Mouse (Mus musculus): ENCODE measurements around the gene Nudt3. TPM values are rescaled to one million over a fixed set of nuclear protein-coding genes. Genes with fewer than 3 reads are reported as not detected.
"Not testable (repeated sequence)": the region's sequence is repeated elsewhere in the genome, so short reads cannot be mapped to it uniquely, and the experiment has no call there.

Gene Nudt3
- polyA plus RNA-seq, 1 experiment = 112 TPM

DNA sequence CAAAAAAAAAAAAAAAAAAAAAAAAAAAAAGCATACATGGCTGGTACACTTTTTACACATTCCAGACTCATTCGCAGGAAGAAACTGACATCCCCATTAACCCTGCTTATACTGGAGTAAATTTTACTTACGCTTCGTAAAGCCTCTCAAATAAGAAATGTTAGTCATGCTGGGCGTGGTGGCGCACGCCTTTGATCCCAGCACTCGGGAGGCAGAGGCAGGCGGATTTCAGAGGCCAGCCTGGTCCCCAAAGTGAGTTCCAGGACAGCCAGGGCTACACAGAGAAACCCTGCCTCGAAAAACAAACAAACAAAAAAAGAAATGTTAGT is 12.2 kb upstream of the Nudt3 start:
- DNase-seq (ENCODE audit: low spot score) = not testable (repeated sequence)

DNA sequence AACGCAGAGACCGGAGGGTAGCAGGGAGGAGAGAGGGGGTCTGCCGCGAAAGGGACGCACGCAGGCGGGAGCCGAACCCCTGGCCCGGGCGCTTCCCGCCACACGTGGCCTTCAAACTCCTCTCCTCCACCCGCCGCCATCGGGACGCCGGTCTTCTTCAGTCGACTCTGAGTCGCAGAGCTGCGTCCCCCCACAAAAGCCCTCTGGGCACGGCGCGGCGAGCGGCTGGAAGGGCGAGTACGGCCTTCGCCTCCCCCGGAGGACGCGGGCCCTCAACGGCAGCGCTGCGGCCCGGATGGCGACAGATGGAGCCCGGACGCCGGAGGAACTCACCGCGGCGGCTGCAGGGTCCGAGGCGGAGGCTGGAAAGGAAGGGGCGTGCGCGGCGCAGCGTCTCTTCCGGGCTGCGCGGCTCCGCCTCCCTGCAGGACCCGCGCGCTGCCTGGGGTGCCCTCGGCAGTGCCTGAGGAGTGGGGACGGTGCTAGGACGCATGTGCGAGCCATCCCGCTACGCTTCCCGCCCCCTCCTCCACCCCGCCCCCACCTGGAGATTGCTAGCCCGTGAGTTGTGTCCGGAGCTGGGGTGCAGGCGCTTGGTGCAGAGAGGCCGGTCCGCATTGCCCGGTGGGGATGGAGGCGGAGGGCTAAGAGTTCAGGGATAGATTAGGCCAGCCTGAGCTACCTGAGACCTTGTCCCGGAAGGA is 11.7 kb upstream of the Nudt3 start, which contains the start of gene RPS10-NUDT3:
Gene RPS10-NUDT3 (minus strand): TSS at position 352 of the 704 bp plus-strand sequence.
- peak; percentile 88 for DNase-seq (ENCODE audit: low spot score)

DNA sequence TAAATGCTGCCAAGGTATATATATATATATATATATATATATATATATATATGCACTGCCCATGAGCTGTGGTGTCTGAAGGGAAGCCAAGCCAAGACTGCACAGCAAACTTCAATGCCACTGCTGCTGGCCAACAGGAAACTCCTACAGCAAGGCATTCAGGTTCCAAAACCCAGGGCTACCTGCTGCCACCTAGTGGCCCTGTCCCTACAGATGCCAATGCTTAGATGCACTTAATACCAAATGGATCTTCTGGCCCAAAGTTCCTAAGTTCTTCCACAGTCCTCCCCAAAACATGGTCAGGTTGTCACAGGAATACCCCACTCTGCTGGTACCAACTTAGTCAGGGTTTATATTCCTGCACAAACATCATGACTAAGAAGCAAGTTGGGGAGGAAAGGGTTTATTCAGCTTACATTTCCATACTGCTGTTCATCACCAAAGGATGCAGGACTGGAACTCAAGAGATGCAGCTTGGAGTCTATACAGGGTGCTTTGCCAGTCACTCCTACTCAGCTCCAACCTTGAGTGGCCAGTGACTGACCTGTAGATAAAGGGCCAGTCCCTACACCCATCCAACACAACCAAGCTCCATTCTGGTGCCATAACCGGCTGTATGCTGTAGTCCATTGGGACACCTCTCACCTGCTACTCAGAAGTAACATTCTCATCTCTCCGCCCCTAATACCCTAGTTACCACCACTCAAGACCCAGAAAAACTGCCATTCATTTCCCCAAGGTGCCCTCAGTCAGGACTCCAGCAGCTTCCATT is 6.1 kb upstream of the Nudt3 start:
- peak; percentile 45 for DNase-seq (ENCODE audit: low spot score)

DNA sequence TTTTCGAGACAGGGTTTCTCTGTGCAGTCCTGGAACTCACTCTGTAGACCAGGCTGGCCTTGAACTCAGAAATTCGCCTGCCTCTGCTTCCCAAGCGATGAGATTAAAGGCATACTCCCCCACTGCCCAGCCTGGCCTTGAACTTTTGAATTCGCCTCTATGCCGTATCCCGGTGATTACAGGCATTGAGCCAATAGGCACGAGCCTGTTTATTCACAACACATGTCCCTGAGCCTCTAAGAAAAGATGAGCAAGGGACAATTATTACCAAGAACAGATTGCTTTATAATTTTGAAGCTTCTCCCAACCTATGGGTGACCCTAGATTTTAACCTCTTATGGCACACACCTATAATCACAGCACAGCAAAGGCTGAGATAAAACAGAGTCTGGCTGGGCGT is 5.1 kb upstream of the Nudt3 start:
- no peak for DNase-seq (ENCODE audit: low spot score)

DNA sequence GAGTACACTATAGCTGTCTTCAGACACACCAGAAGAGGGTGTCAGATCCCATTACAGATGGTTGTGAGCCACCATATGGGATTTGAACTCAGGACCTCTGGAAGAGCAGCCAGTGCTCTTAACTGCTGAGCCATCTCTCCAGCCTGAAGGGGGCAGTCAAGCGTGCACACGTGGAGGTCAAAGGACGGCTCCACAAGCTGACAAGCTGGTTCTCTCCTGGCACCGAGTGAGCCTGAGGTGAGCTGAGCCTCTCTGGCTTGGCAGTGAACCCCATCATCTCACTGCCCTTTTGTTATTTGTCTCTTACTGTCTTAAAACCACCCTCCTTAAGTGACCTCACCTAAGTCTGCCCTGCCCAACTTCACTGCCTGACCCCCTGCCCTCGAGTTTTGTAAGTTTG is 4.2 kb upstream of the Nudt3 start:
- DNase-seq (ENCODE audit: low spot score) = no peak

DNA sequence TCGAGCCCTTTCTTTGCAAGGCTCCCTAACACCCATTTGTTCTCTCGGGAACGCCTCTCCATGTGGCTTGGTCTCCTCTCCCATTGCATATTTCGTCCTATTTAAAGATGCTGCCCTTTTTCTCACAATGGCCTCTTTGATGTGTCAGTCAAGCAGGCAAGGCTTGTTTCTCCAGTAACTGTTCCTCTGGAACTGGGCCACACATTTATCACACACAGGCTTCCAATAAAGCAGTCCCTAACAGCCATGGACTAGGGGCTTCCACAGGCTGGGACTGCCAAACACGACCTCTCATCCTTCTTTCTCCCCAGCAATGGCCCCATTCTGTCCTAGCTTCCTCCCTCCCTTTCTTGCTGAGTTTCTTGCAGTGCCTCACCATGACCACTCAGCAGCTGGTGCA is 3.4 kb upstream of the Nudt3 start:
- DNase-seq (ENCODE audit: low spot score) = no peak

DNA sequence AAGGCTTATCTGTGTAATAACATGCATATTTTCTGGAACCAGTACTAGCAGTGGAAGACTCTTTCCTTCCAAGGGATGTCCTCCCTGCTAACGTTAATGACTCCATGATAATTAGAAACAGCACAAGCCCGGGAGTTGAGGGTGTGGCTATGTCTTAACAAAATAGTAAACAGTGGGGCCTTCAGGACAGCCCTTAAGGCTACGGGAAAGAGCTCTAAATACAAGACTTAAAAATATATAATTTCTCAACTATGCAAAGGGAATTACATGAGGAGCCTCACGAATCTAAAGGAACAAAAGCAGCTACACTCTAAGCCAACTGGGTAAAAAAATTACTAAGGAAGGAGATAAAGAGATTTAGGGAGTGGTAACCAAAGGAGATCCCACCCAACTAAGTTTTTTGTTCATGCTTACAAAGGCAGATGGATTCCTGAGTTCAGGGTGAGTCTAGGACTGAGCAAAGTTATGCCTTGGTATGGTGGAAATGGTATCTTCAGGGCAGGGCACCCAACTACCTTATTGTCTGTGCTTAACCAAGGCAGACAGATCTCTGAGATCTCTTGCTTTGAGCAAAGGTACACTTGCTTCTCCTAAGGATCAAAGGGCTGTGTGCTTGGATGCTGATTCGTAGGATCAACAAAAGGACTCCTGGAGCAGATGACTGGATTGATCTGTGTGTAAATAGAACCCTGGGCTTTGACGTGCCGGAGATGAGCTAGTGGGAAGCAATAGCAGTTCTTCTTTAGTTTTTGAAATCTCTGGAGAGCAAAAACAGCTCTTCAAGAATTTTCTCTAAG is 2.4 kb upstream of the Nudt3 start:
- DNase-seq (ENCODE audit: low spot score) = no peak

DNA sequence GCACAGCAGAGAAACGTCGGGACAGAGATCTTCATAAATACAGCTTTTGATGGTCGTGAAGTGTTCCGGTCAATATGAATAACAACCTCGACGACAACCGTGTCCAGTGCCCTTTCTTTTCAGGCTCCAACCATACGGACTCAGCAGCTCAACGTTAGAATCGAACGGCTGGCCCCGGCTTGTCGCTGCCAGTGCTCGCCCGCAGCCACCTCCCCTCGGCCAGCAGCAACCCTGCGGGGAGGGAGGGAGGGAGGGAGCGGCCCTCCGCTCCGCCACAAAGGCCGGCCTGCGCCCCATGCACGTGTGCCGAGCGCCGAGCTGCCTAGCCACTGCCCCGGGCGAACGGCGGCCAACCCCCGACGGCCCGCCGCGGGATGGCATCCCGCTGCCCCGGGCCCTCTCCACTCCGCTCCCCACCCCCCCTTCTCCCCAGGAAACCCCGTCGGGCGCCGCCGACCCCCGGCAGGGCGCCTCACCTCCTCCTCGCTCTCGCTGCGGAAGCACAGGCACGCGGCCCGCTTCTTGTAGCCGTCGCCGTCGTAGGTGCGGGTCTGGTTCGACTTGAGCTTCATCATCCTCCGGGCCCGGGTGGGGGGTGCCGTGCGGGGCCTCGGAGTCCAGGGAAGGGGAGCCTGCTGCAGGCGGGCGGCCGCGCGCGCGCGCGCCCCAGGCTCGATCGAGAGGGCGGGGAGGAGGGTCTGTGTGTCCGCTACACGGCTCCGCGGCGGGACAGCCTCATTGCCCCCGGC is 510 bp downstream of the Nudt3 start:
- peak; percentile 38 for DNase-seq (ENCODE audit: low spot score)

DNA sequence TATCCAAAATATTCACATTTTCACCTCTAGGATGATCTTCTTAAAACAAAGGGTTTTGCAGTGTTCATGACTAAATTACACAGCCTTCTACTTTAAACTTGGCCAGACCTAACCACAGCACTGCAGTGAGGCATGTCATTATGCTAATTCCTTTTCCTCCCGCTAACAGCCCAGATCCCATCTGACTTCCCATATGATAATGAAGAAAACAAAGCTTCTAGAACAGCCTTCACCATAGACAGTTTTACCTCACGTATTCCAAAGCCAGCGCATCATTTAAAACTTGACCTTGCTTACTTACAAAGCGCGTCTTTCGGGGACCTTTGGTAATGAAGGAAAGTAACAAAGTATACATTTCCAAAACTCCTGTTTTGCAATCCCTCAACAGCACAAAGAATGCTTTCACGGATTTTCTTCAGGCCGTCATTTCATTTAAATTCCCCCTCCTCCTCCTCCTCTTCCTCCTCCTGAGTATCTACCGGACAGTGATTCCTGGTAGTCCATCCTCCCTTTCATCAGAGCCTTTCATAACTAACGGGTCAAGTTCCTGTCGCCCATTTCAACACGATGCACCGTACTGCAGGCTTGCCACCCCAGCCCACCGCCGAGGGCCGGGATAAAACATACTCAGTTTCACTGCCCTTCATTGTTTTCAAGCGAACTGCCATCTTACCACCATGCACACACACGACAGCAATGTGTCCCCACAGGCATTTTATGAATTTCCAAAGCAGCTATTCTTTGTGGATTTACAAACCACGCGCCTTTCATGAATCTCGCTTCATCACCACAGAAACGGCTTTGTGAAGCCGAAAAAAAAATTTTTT is 1.4 kb downstream of the Nudt3 start:
- no peak for DNase-seq (ENCODE audit: low spot score)

DNA sequence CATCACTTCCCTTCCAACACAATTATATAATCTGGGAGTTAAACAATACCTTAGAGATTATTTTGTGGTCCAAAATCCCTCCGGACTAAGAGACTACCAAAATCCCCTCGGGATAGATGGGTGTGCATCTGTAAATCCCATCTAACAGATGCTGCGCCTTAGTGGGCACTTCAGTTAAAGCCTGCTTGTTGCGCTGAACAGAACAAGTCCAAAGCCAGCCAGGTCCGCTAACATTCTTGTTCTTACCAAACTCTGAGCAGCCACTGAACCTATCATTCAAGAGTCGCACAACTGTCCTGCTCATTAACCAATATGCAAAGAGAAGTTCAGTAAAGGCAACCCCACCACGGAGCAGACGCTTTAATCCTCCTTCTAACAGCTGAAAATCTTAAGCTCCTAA is 2.1 kb downstream of the Nudt3 start:
- no peak for DNase-seq (ENCODE audit: low spot score)

DNA sequence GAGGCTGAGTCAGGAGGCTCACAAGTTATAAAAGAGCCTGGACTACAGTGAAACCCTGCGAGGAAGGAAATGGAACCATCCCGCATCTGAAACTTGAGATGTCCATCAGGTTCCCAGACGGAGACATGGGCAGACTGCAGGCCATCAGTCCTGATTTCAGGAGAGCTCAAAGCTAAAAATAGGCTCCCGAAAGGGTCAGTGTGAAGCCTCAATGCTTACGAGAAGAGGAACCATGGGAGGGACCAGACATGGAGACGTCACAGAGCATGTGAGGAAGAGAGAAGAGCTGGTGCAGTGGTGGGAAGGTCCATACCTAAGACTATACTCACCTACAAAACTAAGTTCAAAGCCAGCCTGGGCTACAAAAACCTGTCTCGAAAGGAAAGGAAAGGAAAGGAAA is 7.9 kb downstream of the Nudt3 start:
- DNase-seq (ENCODE audit: low spot score) = no peak

DNA sequence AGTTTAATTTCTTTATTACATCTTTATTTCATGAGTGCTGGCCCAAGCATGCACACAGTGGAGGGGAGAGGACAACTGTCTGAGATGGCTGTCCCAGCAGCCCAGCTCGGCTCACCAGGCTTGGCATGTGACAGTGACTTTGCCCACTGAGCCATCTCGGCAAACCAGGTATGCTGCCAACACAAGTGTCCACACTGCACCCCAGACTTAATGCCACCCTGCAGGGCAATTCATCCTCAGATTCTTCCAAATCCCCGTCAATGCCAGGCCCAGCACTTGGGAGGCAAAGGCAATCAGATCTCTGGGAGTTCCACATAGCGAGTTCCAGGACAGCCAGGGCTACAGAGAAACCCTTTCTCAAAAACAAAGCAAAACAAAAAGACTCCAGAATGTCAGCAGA is 10.3 kb downstream of the Nudt3 start:
- no peak for DNase-seq (ENCODE audit: low spot score)

DNA sequence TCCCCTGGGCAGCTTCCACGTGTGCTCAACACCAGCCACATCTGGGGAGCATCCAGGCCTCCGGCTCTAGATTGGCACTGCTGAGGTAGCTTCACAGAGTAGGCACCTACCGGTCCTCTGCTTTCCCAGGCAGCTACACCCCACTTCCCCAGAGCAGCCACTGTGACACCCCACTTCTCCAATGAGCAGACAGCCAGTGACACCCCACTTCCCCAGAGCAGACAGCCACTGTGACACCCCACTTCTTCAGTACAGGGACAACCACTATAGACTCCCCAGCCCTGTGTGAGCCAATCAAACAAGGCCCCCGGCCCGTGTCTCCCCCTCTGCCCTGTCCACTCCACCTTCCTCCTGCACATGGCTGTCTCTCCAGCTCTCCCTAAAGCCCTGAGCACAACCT is 11.3 kb downstream of the Nudt3 start:
- no peak for DNase-seq (ENCODE audit: low spot score)

DNA sequence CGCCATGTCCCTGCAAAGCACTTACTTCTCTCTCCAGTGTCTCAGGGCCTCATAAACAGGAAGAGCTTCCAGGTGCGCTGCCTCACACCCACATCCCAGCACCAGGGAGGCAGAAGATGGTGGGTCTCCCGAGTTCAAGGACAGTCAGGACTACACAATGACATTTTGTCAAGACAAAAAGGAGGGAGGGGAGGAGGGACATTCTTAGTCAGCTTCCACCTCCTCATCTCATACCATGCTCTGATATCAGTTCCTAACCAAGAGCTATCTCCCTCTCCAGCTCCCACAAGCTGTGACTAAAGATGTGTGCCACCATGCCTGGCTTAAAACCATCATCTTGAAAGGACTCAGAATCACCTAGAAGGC is 11.8 kb downstream of the Nudt3 start:
- no peak for DNase-seq (ENCODE audit: low spot score)

DNA sequence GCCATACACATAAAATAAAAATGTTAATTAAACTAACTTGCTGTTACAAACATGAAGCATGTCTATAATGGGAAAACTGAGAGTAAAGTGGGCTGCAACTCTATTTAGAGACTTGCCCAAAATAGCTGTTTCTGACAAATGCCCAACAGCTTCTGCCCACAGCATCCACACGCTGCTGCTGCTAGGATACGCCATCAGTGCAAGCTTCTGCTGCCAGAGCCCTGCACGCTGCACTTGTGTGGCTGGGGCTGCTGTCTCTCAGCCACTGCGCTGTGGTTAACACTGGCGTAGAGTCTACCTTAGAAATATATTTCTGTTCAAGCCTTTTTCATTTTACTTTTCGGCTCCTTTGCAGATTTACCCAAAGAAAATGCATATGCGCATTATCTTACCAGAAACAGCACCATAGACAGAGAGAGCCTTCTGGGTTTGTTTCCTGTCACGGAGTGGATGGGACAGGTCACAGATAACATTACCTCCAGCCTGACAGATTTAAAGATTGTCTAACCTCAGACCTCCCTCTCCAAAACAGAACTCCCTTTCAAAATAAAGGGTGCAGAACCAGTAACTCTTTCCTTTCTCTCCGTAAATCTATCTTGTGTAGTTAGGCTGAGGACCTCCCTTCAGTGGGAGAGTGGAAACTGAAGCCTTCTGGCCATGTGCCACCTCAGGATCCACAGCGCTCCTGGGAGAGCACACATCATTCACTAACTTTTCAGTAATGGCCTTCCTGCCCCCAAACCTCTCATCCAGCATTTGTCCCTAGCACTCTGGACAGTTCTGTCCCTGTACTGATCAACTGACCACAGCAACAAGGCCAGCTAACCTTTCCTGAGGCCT is 12.4 kb downstream of the Nudt3 start:
- no peak for DNase-seq (ENCODE audit: low spot score)

DNA sequence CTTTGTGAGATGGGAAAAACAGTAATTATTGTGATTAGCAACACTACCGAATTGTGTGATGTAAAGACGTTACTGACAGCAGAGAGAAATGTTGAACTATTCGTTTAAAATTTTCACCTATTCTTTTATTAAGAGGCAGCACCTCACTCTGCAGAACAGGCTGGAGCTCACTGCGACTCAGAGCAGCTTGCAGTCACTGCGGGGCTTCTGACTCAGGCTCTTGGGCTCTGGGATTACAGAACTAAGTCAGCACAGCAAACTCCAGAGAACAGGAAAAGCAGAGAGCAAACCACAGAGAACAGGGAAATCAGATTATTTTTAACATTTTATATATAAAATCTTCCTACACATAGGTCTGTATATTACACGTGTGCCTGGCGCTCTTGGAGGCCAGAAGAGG is 13.7 kb downstream of the Nudt3 start:
- no peak for DNase-seq (ENCODE audit: low spot score)

DNA sequence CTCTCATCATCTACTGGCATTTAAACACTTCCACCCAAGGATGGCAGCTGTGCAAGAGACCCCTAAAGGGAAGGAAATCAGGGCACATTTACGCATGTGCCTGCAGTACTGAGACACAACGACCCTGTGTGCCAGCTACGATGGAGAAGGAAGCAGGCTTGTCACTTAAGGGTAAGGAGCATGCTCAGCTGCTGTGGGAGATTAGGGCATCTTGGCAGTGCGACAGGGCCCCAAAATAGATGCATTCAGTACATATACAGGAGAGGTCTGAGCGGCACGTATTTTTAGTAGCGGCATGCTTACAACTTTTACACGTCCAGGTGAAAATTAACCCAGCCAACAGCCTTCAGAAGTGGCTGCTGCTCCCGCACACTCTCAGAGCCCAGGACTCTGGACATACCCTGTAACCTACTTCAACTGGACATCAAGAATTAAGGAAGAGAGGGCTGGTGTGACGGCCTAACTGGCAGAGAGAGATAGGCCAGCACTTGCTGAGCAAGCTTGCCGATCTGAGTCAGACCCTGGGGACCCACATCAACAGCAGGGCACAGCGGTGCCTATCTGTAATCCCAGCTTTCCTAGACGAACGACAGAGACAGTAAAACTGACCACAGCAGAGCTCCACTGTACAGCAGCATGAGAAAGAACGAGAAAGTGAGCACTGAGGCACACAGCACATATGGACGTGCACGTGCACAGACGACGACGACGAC is 19.6 kb downstream of the Nudt3 start:
- no peak for DNase-seq (ENCODE audit: low spot score)

DNA sequence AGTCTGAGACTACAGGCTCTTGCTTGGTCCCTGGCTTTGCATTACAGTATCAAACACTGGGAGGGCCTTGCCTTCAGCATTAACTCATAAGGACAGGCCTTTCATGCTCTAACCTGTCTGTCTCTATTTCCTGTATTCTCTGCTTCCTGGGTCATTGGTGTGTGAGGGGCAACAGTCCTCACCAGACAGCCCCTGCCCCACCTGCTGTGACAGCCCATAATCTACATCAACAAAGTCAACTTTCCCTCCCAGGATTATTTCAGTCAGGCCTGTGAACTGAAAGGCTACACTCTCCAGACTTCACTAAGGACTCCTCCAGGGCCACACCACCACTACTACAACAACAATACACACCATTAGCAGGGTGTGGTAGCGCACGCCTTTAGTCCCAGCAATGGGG is 20.3 kb downstream of the Nudt3 start:
- DNase-seq (ENCODE audit: low spot score) = no peak

DNA sequence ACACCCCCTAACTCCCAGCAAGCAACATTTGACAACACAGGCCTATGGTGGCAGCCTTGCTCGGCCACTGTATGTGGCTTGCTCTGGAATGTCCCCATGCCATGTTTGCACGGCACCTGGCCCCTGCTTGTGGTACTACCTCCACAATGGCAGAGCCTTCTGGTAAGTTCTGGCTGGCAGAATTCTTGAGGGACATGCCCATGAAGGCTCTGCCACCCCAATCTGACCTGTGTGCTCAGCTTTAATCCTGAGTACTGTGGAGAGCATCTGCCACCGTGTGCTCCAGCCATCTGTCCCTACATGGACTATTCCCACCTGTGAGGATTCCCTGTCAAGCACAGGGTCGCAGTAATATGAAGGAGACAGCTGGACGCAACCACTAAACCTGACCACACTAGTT is 22.4 kb downstream of the Nudt3 start:
- no peak for DNase-seq (ENCODE audit: low spot score)

DNA sequence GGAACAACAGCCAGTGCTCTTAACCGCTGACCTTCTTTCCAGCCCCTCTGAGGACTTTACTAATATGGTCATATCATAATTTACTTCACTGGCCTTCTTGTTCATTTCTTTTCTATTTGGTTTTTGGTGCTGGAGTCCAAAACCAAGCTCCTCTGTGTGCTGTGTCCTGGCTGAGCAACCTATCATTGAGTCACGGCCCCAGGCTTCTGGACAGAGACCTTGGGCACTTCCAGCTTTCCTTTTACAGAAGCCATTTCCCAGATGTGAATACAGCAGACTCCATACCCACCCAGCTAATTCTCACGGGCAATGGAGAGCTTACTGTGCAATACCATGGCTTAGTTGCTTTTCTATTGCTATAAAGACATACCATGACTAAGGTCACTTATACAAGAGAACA is 23.0 kb downstream of the Nudt3 start:
- DNase-seq (ENCODE audit: low spot score) = no peak

Measured in urinary bladder, adult 2 months (tissue).